ENCODE assay signal across 29 mouse cellular contexts in the genomic region with DNA sequence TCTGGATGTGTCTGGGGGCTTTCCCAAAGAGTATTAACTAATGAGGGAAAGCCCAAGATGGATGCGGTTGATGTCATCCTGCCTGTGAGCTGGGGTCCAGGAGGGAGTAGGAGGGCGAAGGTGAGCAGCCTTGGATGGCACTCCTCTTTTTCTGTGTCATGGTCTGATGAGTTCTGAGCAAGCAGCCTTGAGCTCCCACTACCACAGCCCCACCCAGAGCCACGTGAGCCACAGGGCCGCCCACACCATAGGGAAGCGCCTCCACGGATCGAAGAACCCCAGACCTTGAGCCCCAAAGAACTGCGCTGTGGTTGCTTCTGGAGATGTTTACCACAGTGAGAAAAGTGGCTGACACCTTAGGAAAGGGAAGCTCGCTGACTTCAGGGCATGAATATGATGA. TPM values are rescaled to one million over a fixed set of nuclear protein-coding genes. Genes with fewer than 3 reads are reported as not detected.
DNase-seq lines count a peak whose midpoint lies in the region; ATAC-seq and TF ChIP-seq lines count a peak whose summit lies in the region.
"Had no signal": no experiment of that assay in that cellular context is flagged by ENCODE, and none has a peak within 500 bp of the region (broad histone marks: within the 10 kb centered on the region; RNA-seq: fewer than 3 reads in every experiment).

No protein-coding gene starts in this region.

- no peaks in the 10 kb centered on the region for H3K9me3 ChIP-seq in heart, embryonic 16.5 days (replicated peaks; ENCODE audit: control insufficient read depth, low read length)
- no peaks in the 10 kb centered on the region for H3K9me3 ChIP-seq in midbrain, postnatal 0 days (ENCODE audit: low read length)
- H3K9me3 ChIP-seq in midbrain, embryonic 15.5 days: no peaks in the 10 kb centered on the region
- H3K9me3 ChIP-seq in forebrain, embryonic 12.5 days: no peaks in the 10 kb centered on the region
- H3K9me3 ChIP-seq: hindbrain, embryonic 10.5 days had no signal

- H3K36me3 ChIP-seq in heart, embryonic 16.5 days (ENCODE audit: control insufficient read depth, insufficient read depth): no peaks in the 10 kb centered on the region
- H3K36me3 ChIP-seq in midbrain, postnatal 0 days (ENCODE audit: insufficient read depth, low read length): no peaks in the 10 kb centered on the region
- H3K36me3 ChIP-seq in midbrain, embryonic 15.5 days (replicated peaks): no peaks in the 10 kb centered on the region
- no peaks in the 10 kb centered on the region for H3K36me3 ChIP-seq in forebrain, embryonic 12.5 days (replicated peaks)
- H3K36me3 ChIP-seq: hindbrain, embryonic 10.5 days had no signal

- no peak overlapping the region for H3K4me3 ChIP-seq in heart, embryonic 16.5 days (ENCODE audit: low read length)
- H3K4me3 ChIP-seq in midbrain, postnatal 0 days (ENCODE audit: low read depth, low read length): no peak overlapping the region
- H3K4me3 ChIP-seq in midbrain, embryonic 15.5 days: no peak overlapping the region
- no peak overlapping the region for H3K4me3 ChIP-seq in forebrain, embryonic 12.5 days (replicated peaks)
- H3K4me3 ChIP-seq: hindbrain, embryonic 10.5 days had no signal

- intact Hi-C loops in heart, postnatal 10 days (cut with DNase I): loop anchor here (5.0 kb wide), 3 partner anchors 58 to 278 kb away; partner anchors contain the start of gene Aplf

- H3K27me3 ChIP-seq in heart, embryonic 16.5 days (ENCODE audit: control insufficient read depth, insufficient read depth, low read length): peaks cover 46% of the 10 kb centered on the region
- no peaks in the 10 kb centered on the region for H3K27me3 ChIP-seq in midbrain, postnatal 0 days (ENCODE audit: insufficient read depth, low read length)
- H3K27me3 ChIP-seq in midbrain, embryonic 15.5 days (replicated peaks): no peaks in the 10 kb centered on the region
- no peaks in the 10 kb centered on the region for H3K27me3 ChIP-seq in forebrain, embryonic 12.5 days

- H3K27ac ChIP-seq in heart, embryonic 16.5 days (ENCODE audit: low read length): no peak overlapping the region
- no peak overlapping the region for H3K27ac ChIP-seq in midbrain, postnatal 0 days (ENCODE audit: low read depth, low read length)
- no peak overlapping the region for H3K27ac ChIP-seq in midbrain, embryonic 15.5 days
- no peak overlapping the region for H3K27ac ChIP-seq in forebrain, embryonic 12.5 days
- H3K27ac ChIP-seq: hindbrain, embryonic 10.5 days; hindbrain, postnatal 0 days had no signal

- no peak overlapping the region for H3K4me2 ChIP-seq in heart, embryonic 16.5 days (ENCODE audit: low read depth, low read length)
- no peak overlapping the region for H3K4me2 ChIP-seq in midbrain, postnatal 0 days (ENCODE audit: low read depth, low read length, poor library complexity, severe bottlenecking)
- no peak overlapping the region for H3K4me2 ChIP-seq in midbrain, embryonic 15.5 days
- no peak overlapping the region for H3K4me2 ChIP-seq in forebrain, embryonic 12.5 days
- H3K4me2 ChIP-seq: liver, embryonic 11.5 days had no signal

- no peak overlapping the region for H3K9ac ChIP-seq in heart, embryonic 16.5 days (ENCODE audit: low read length)
- H3K9ac ChIP-seq in midbrain, postnatal 0 days (replicated peaks; ENCODE audit: low read length, poor library complexity, severe bottlenecking): no peak overlapping the region
- no peak overlapping the region for H3K9ac ChIP-seq in midbrain, embryonic 15.5 days
- no peak overlapping the region for H3K9ac ChIP-seq in forebrain, embryonic 12.5 days

- TF ChIP-seq CTCF in midbrain, postnatal 0 days (IDR thresholded peaks at IDR 0.05): no peak

- peaks cover 13% of the 10 kb centered on the region for H3K4me1 ChIP-seq in heart, embryonic 16.5 days (ENCODE audit: control insufficient read depth, insufficient read depth, low read length)
- no peaks in the 10 kb centered on the region for H3K4me1 ChIP-seq in midbrain, postnatal 0 days (ENCODE audit: insufficient read depth, low read length)
- H3K4me1 ChIP-seq in midbrain, embryonic 15.5 days: no peaks in the 10 kb centered on the region
- no peaks in the 10 kb centered on the region for H3K4me1 ChIP-seq in forebrain, embryonic 12.5 days

- ATAC-seq in heart, embryonic 16.5 days (replicated peaks; ENCODE audit: extremely low read depth, insufficient read depth, low FRiP score): 0 out of 2 replicates have a peak, but pooled peaks have one; percentile 28
- no peak for ATAC-seq in midbrain, postnatal 0 days (ENCODE audit: low FRiP score)
- ATAC-seq in midbrain, embryonic 15.5 days (replicated peaks): no peak
- no peak for ATAC-seq in forebrain, embryonic 12.5 days (ENCODE audit: low FRiP score)
- ATAC-seq: forebrain, embryonic 14.5 days; hindbrain, postnatal 0 days; intestine, postnatal 0 days; midbrain, embryonic 16.5 days had no signal

- WGBS in heart, embryonic 16.5 days: 77% methylated on average over 9 of the region's 9 CpGs
- WGBS in midbrain, postnatal 0 days: 85% methylated on average over 9 of the region's 9 CpGs
- 87% methylated on average over 9 of the region's 9 CpGs for WGBS in midbrain, embryonic 15.5 days
- 95% methylated on average over 9 of the region's 9 CpGs for WGBS in forebrain, embryonic 12.5 days

- DNase-seq in heart, postnatal 10 days: no peak
- DNase-seq in thymus, postnatal 14 days: peak; percentile 23
- DNase-seq in thymus, postnatal 0 days (ENCODE audit: low spot score): no peak
- DNase-seq in kidney, postnatal 14 days: peak; percentile 40
- DNase-seq in midbrain, postnatal 0 days (ENCODE audit: low spot score): no peak
- DNase-seq: adrenal gland, postnatal 10 days; cerebellum, adult 9-11 months; gastrocnemius, postnatal 25 days; lung, adult 2 months; lung, postnatal 36 days; right cerebral cortex, postnatal 4 days had no signal

RNA-seq across cellular contexts. Expression of gene Gkn3, which starts 6.0 kb away (rescaled TPM):
- 0.62 and 1.4 TPM in 2 replicates for polyA plus RNA-seq in heart, embryonic 16.5 days (2015; fragmentation: Nextera tagmentation; extraction: Ambion mirVana)
- 1 to 10 TPM; 1.1 to 1.7 TPM for total RNA-seq in heart, postnatal 10 days (2021)
- 0.15 TPM in 1 of 2 replicates, not detected in the other for polyA plus RNA-seq in thymus, postnatal 0 days (2015; fragmentation: Nextera tagmentation; extraction: Ambion mirVana)
- 2.6 TPM in 1 of 2 replicates, not detected in the other for total RNA-seq in midbrain, postnatal 0 days (2014; rRNA removed)
- 0.99 and 1.2 TPM in 2 replicates for polyA plus RNA-seq in midbrain, postnatal 0 days (2015; fragmentation: Nextera tagmentation; extraction: Ambion mirVana)
- polyA plus RNA-seq in midbrain, embryonic 15.5 days (2015; fragmentation: Nextera tagmentation; extraction: Ambion mirVana): 0.28 and 0.67 TPM in 2 replicates
- polyA plus RNA-seq in forebrain, embryonic 12.5 days (2016; fragmentation: Nextera tagmentation; extraction: Ambion mirVana): 0.31 TPM in 1 of 2 replicates, not detected in the other
- total RNA-seq: hindbrain, postnatal 0 days; megakaryocyte-erythroid progenitor cell, adult 5-6 weeks had no signal
- polyA plus RNA-seq: C2C12; hindbrain, embryonic 10.5 days; limb, embryonic 11.5 days; neural tube, embryonic 11.5 days had no signal

RNA-seq across cellular contexts. Expression of gene Gkn2, which starts 21.6 kb away (rescaled TPM):
- not detected in 2 replicates for polyA plus RNA-seq in heart, embryonic 16.5 days (2015; fragmentation: Nextera tagmentation; extraction: Ambion mirVana)
- not detected for total RNA-seq in heart, postnatal 10 days (2021)
- polyA plus RNA-seq in thymus, postnatal 0 days (2015; fragmentation: Nextera tagmentation; extraction: Ambion mirVana): 0.96 and 0.99 TPM in 2 replicates
- total RNA-seq in midbrain, postnatal 0 days (2014; rRNA removed): not detected in 2 replicates
- polyA plus RNA-seq in midbrain, postnatal 0 days (2015; fragmentation: Nextera tagmentation; extraction: Ambion mirVana): not detected in 2 replicates
- polyA plus RNA-seq in midbrain, embryonic 15.5 days (2015; fragmentation: Nextera tagmentation; extraction: Ambion mirVana): not detected in 2 replicates
- not detected in 2 replicates for polyA plus RNA-seq in forebrain, embryonic 12.5 days (2016; fragmentation: Nextera tagmentation; extraction: Ambion mirVana)
- total RNA-seq: adrenal gland, postnatal 10 days; gastrocnemius, postnatal 25 days; heart, adult 8-10 months; hindbrain, postnatal 0 days; layer of hippocampus, adult 8-10 months; left cerebral cortex, adult 18-20 months; megakaryocyte-erythroid progenitor cell, adult 5-6 weeks had no signal
- polyA plus RNA-seq: C2C12; cortical plate, adult 2 months; embryonic facial prominence, embryonic 11.5 days; forebrain, embryonic 14.5 days; hindbrain, embryonic 10.5 days; hindbrain, postnatal 0 days; limb, embryonic 11.5 days; liver, embryonic 11.5 days; midbrain, embryonic 16.5 days; neural tube, embryonic 11.5 days had no signal

RNA-seq across cellular contexts. Expression of gene Bmp10, which starts 34.0 kb away (rescaled TPM):
- 3.7 and 7.5 TPM in 2 replicates for polyA plus RNA-seq in heart, embryonic 16.5 days (2015; fragmentation: Nextera tagmentation; extraction: Ambion mirVana)
- total RNA-seq in heart, postnatal 10 days (2021): 100 to 1,000 TPM in 1 of 2 experiments, 10 to 100 TPM in 1; 23.2 to 106 TPM
- polyA plus RNA-seq in thymus, postnatal 0 days (2015; fragmentation: Nextera tagmentation; extraction: Ambion mirVana): not detected in 2 replicates
- total RNA-seq in midbrain, postnatal 0 days (2014; rRNA removed): not detected in 2 replicates
- polyA plus RNA-seq in midbrain, postnatal 0 days (2015; fragmentation: Nextera tagmentation; extraction: Ambion mirVana): not detected in 2 replicates
- not detected in 2 replicates for polyA plus RNA-seq in midbrain, embryonic 15.5 days (2015; fragmentation: Nextera tagmentation; extraction: Ambion mirVana)
- polyA plus RNA-seq in forebrain, embryonic 12.5 days (2016; fragmentation: Nextera tagmentation; extraction: Ambion mirVana): not detected in 2 replicates
- total RNA-seq: gastrocnemius, postnatal 25 days; layer of hippocampus, adult 8-10 months; left cerebral cortex, adult 18-20 months; megakaryocyte-erythroid progenitor cell, adult 5-6 weeks had no signal
- polyA plus RNA-seq: C2C12; cortical plate, adult 2 months; embryonic facial prominence, embryonic 11.5 days; forebrain, embryonic 14.5 days; hindbrain, embryonic 10.5 days; hindbrain, postnatal 0 days; intestine, postnatal 0 days; limb, embryonic 11.5 days; lung, adult 2 months; midbrain, embryonic 16.5 days; neural tube, embryonic 11.5 days had no signal

RNA-seq across cellular contexts. Expression of gene Gkn1, which starts 44.0 kb away (rescaled TPM):
- not detected in 2 replicates for polyA plus RNA-seq in heart, embryonic 16.5 days (2015; fragmentation: Nextera tagmentation; extraction: Ambion mirVana)
- total RNA-seq in heart, postnatal 10 days (2021): not detected
- polyA plus RNA-seq in thymus, postnatal 0 days (2015; fragmentation: Nextera tagmentation; extraction: Ambion mirVana): 0.49 and 0.53 TPM in 2 replicates
- not detected in 2 replicates for total RNA-seq in midbrain, postnatal 0 days (2014; rRNA removed)
- polyA plus RNA-seq in midbrain, postnatal 0 days (2015; fragmentation: Nextera tagmentation; extraction: Ambion mirVana): not detected in 2 replicates
- not detected in 2 replicates for polyA plus RNA-seq in midbrain, embryonic 15.5 days (2015; fragmentation: Nextera tagmentation; extraction: Ambion mirVana)
- polyA plus RNA-seq in forebrain, embryonic 12.5 days (2016; fragmentation: Nextera tagmentation; extraction: Ambion mirVana): not detected in 2 replicates
- total RNA-seq: adrenal gland, postnatal 10 days; gastrocnemius, postnatal 25 days; heart, adult 8-10 months; hindbrain, postnatal 0 days; layer of hippocampus, adult 8-10 months; left cerebral cortex, adult 18-20 months; megakaryocyte-erythroid progenitor cell, adult 5-6 weeks had no signal
- polyA plus RNA-seq: C2C12; embryonic facial prominence, embryonic 11.5 days; forebrain, embryonic 14.5 days; hindbrain, embryonic 10.5 days; hindbrain, postnatal 0 days; limb, embryonic 11.5 days; liver, embryonic 11.5 days; lung, adult 2 months; midbrain, embryonic 16.5 days; neural tube, embryonic 11.5 days had no signal

RNA-seq across cellular contexts. Expression of gene Antxr1, which starts 59.2 kb away (rescaled TPM):
- polyA plus RNA-seq in heart, embryonic 16.5 days (2015; fragmentation: Nextera tagmentation; extraction: Ambion mirVana): 3.8 and 4.9 TPM in 2 replicates
- 10 to 100 TPM; 32.3 to 33.0 TPM for total RNA-seq in heart, postnatal 10 days (2021)
- 0.61 and 0.75 TPM in 2 replicates for polyA plus RNA-seq in thymus, postnatal 0 days (2015; fragmentation: Nextera tagmentation; extraction: Ambion mirVana)
- total RNA-seq in midbrain, postnatal 0 days (2014; rRNA removed): 13.1 and 17.0 TPM in 2 replicates
- polyA plus RNA-seq in midbrain, postnatal 0 days (2015; fragmentation: Nextera tagmentation; extraction: Ambion mirVana): 2.2 and 2.9 TPM in 2 replicates
- 3.4 and 3.9 TPM in 2 replicates for polyA plus RNA-seq in midbrain, embryonic 15.5 days (2015; fragmentation: Nextera tagmentation; extraction: Ambion mirVana)
- 4.2 and 4.3 TPM in 2 replicates for polyA plus RNA-seq in forebrain, embryonic 12.5 days (2016; fragmentation: Nextera tagmentation; extraction: Ambion mirVana)
- total RNA-seq: megakaryocyte-erythroid progenitor cell, adult 5-6 weeks had no signal

Comparison
In these comparisons a context has a peak if more than half of its experiments do, and no peak if none do; other contexts are left out.
1. DNase-seq: peak in thymus, postnatal 14 days (single experiment) and kidney, postnatal 14 days (single experiment); none in heart, postnatal 10 days (0 of 2), thymus, postnatal 0 days (single experiment) and midbrain, postnatal 0 days (single experiment).